Mouse (Mus musculus) lung, embryonic 15.5 days (tissue): ENCODE measurements around the gene Btbd2. TPM values are rescaled to one million over a fixed set of nuclear protein-coding genes. Genes with fewer than 3 reads are reported as not detected.
"Not testable (repeated sequence)": the region's sequence is repeated elsewhere in the genome, so short reads cannot be mapped to it uniquely, and the experiment has no call there.

ENCODE experiments used
- ATAC-seq: fragments of 200-750 bp; cut with Nextera tagmentation; 2 replicates; pipeline ENCODE4 v1.8.0; 2017; ENCODE audit warnings: moderate number of reproducible peaks, borderline replicate concordance; ENCODE audit not compliant: low FRiP score, low TSS enrichment; ENCODE audit errors: extremely low read depth
- H3K27ac ChIP-seq: fragments of 300-500 bp; sonication (generic); 2 replicates; pipeline ENCODE4 v1.5.1; 2015; ENCODE audit warnings: moderate library complexity, mild to moderate bottlenecking, inconsistent platforms
- H3K27me3 ChIP-seq: fragments of 300-500 bp; sonication (generic); 2 replicates; pipeline ENCODE4 v1.6.1; 2015; ENCODE audit warnings: inconsistent platforms
- H3K36me3 ChIP-seq: fragments of 300-500 bp; sonication (generic); 2 replicates; pipeline ENCODE4 v1.6.1; 2015; ENCODE audit warnings: inconsistent platforms
- H3K4me1 ChIP-seq: fragments of 300-500 bp; sonication (generic); 2 replicates; pipeline ENCODE4 v1.6.1; 2015; ENCODE audit warnings: inconsistent platforms
- H3K4me2 ChIP-seq: fragments of 300-500 bp; sonication (generic); 2 replicates; pipeline ENCODE4 v1.6.1; 2015; ENCODE audit warnings: inconsistent platforms, mild to moderate bottlenecking, moderate library complexity
- H3K4me3 ChIP-seq: fragments of 300-500 bp; sonication (generic); 2 replicates; pipeline ENCODE4 v1.5.1; 2015; ENCODE audit warnings: mild to moderate bottlenecking, inconsistent platforms
- H3K9ac ChIP-seq: fragments of 300-500 bp; sonication (generic); 2 replicates; pipeline ENCODE4 v1.6.1; 2015; ENCODE audit warnings: inconsistent platforms
- H3K9me3 ChIP-seq: fragments of 300-500 bp; sonication (generic); 2 replicates; pipeline ENCODE4 v1.6.1; 2016; ENCODE audit warnings: inconsistent platforms
- WGBS: fragments of 180-500 bp; shearing (Covaris S2); methylation state at CpG from one replicate; pipeline ENCODE4 v1.1.7; 2015; 5-methylcytosine and 5-hydroxymethylcytosine counted together
- polyA plus RNA-seq: library from polyadenylated mRNA; unstranded; fragments of >200 nt; fragmentation: Nextera tagmentation; extraction: Ambion mirVana; gene quantifications from 2 replicates; pipeline ENCODE4 v1.2.1, GENCODE M21; 2015

Btbd2 gene
- polyA plus RNA-seq, 1 experiment from 2014 or later: 83.0 TPM

- 87% methylated on average over 10 of the region's 10 CpGs for WGBS
- H3K27ac ChIP-seq: no peak overlapping the region
- H3K36me3 ChIP-seq: peaks cover 58% of the 10 kb centered on the region
- no peak overlapping the region for H3K4me3 ChIP-seq
- H3K4me2 ChIP-seq: no peak overlapping the region
- no peaks in the 10 kb centered on the region for H3K27me3 ChIP-seq
- H3K9me3 ChIP-seq: no peaks in the 10 kb centered on the region
- no peak for ATAC-seq
- H3K4me1 ChIP-seq: peaks cover 3% of the 10 kb centered on the region; the same call in 1 of the 2 replicates
- H3K9ac ChIP-seq: no peak overlapping the region
Observed at GRCm38 (mm10) chr10:80609269-80609924, 47.5 kb downstream of the Btbd2 start.

GRCm38 (mm10) chr10:80608435-80608834 lies 48.4 kb downstream of the Btbd2 start:
- peaks cover 58% of the 10 kb centered on the region for H3K36me3 ChIP-seq
- no peak overlapping the region for H3K4me3 ChIP-seq
- 0 out of 2 replicates have a peak overlapping the region, but pooled peaks have one; percentile 2 for H3K9ac ChIP-seq
- H3K4me1 ChIP-seq: peaks cover 11% of the 10 kb centered on the region
- no peak overlapping the region for H3K4me2 ChIP-seq
- H3K27ac ChIP-seq: no peak overlapping the region
- ATAC-seq: no peak
- 80% methylated on average over 3 of the region's 3 CpGs for WGBS
- no peaks in the 10 kb centered on the region for H3K27me3 ChIP-seq
- no peaks in the 10 kb centered on the region for H3K9me3 ChIP-seq

- Histone ChIP-seq H3K27me3 (no peaks in the 10 kb centered on the region), H3K4me1 (peaks cover 19% of the 10 kb centered on the region), H3K4me3 (no peak overlapping the region), H3K27ac (no peak overlapping the region), H3K36me3 (peaks cover 46% of the 10 kb centered on the region), H3K9me3 (no peaks in the 10 kb centered on the region), H3K4me2 (no peak overlapping the region), H3K9ac (no peak overlapping the region)
- WGBS: 96% methylated on average over 34 of the region's 34 CpGs
- ATAC-seq: no peak
Observed at GRCm38 (mm10) chr10:80606737-80607350, 50.0 kb downstream of the Btbd2 start.

- H3K27me3 ChIP-seq: no peaks in the 10 kb centered on the region
- H3K36me3 ChIP-seq: peaks cover 46% of the 10 kb centered on the region
- H3K4me1 ChIP-seq: peaks cover 19% of the 10 kb centered on the region
- no peak overlapping the region for H3K27ac ChIP-seq
- WGBS: 87% methylated on average over 23 of the region's 23 CpGs
- no peak overlapping the region for H3K9ac ChIP-seq
- H3K4me3 ChIP-seq: no peak overlapping the region
- no peaks in the 10 kb centered on the region for H3K9me3 ChIP-seq
- ATAC-seq: no peak
- H3K4me2 ChIP-seq: no peak overlapping the region
Observed at GRCm38 (mm10) chr10:80606306-80606705, 50.6 kb downstream of the Btbd2 start.

GRCm38 (mm10) chr10:80605721-80606120 lies 51.1 kb downstream of the Btbd2 start, which contains the start of gene Gm49322:
Gene Gm49322 (plus strand): TSS chr10:80606021.
- H3K27ac ChIP-seq, H3K9ac ChIP-seq, H3K9me3 ChIP-seq, H3K4me3 ChIP-seq, H3K27me3 ChIP-seq, ATAC-seq, H3K4me2 ChIP-seq: not testable (repeated sequence)
- H3K4me1 ChIP-seq: peaks cover 19% of the 10 kb centered on the region
- 61% methylated on average over 2 of the region's 4 CpGs for WGBS
- H3K36me3 ChIP-seq: peaks cover 43% of the 10 kb centered on the region

GRCm38 (mm10) chr10:80604988-80605387 lies 51.9 kb downstream of the Btbd2 start:
- Histone ChIP-seq H3K4me1 (peaks cover 19% of the 10 kb centered on the region), H3K36me3 (peaks cover 37% of the 10 kb centered on the region), H3K9ac (no peak overlapping the region), H3K4me2 (no peak overlapping the region), H3K27me3 (no peaks in the 10 kb centered on the region), H3K27ac (no peak overlapping the region), H3K9me3 (no peaks in the 10 kb centered on the region), H3K4me3 (no peak overlapping the region)
- 86% methylated on average over 2 of the region's 2 CpGs for WGBS
- ATAC-seq: no peak

- Histone ChIP-seq H3K27ac (no peak overlapping the region), H3K4me2 (peak overlapping the region; percentile 89), H3K9ac (no peak overlapping the region), H3K36me3 (peaks cover 29% of the 10 kb centered on the region), H3K4me1 (peaks cover 19% of the 10 kb centered on the region), H3K27me3 (no peaks in the 10 kb centered on the region), H3K9me3 (no peaks in the 10 kb centered on the region), H3K4me3 (peak overlapping the region; percentile 94; the same call in 1 of the 2 replicates)
- no peak for ATAC-seq
- WGBS: 88% methylated on average over 7 of the region's 7 CpGs
Observed at GRCm38 (mm10) chr10:80604001-80604509, 52.8 kb downstream of the Btbd2 start.

- no peaks in the 10 kb centered on the region for H3K9me3 ChIP-seq
- H3K4me3 ChIP-seq: peak overlapping the region; percentile 94
- ATAC-seq: no peak
- H3K27me3 ChIP-seq: no peaks in the 10 kb centered on the region
- 32% methylated on average over 7 of the region's 7 CpGs for WGBS
- peaks cover 22% of the 10 kb centered on the region for H3K36me3 ChIP-seq
- peak overlapping the region; percentile 89 for H3K4me2 ChIP-seq
- peak overlapping the region; percentile 93 for H3K27ac ChIP-seq
- peak overlapping the region; percentile 72 for H3K9ac ChIP-seq
- peaks cover 19% of the 10 kb centered on the region for H3K4me1 ChIP-seq
Observed at GRCm38 (mm10) chr10:80603364-80603763, 53.5 kb downstream of the Btbd2 start.

- no peaks in the 10 kb centered on the region for H3K27me3 ChIP-seq
- H3K27ac ChIP-seq: peak within 1 kb of the TSS; percentile 93
- H3K4me3 ChIP-seq: peak within 1 kb of the TSS; percentile 94
- peak within 1 kb of the TSS; percentile 72 for H3K9ac ChIP-seq
- H3K36me3 ChIP-seq: peaks cover 17% of the 10 kb centered on the region
- H3K9me3 ChIP-seq: no peaks in the 10 kb centered on the region
- peak within 1 kb of the TSS; percentile 89 for H3K4me2 ChIP-seq
- under 1% methylated on average over 54 of the region's 54 CpGs for WGBS
- H3K4me1 ChIP-seq: peaks cover 19% of the 10 kb centered on the region
- peak; percentile 95 for ATAC-seq
Observed at GRCm38 (mm10) chr10:80602698-80603325, 54.1 kb downstream of the Btbd2 start, which contains the start of the genes Scamp4 and Adat3. Gene Scamp4 (plus strand): TSS chr10:80602872. Gene Adat3 (plus strand): TSS chr10:80602880.

- no peak overlapping the region for H3K4me3 ChIP-seq
- H3K4me1 ChIP-seq: no peaks in the 10 kb centered on the region
- H3K27me3 ChIP-seq: no peaks in the 10 kb centered on the region
- 31% methylated on average over 4 of the region's 4 CpGs for WGBS
- no peak overlapping the region for H3K9ac ChIP-seq
- H3K4me2 ChIP-seq: no peak overlapping the region
- no peak overlapping the region for H3K27ac ChIP-seq
- no peak for ATAC-seq
- no peaks in the 10 kb centered on the region for H3K9me3 ChIP-seq
- no peaks in the 10 kb centered on the region for H3K36me3 ChIP-seq
Observed at GRCm38 (mm10) chr10:80596318-80596717, 60.6 kb downstream of the Btbd2 start.
